Mouse (Mus musculus) cerebellum, adult 2 months (tissue): ENCODE data around the gene Arl15.

Source experiments
- CTCF ChIP-seq: fragments of 200-500 bp; IDR thresholded peaks from 2 replicates; pipeline ENCODE4 v1.5.1; 2011; ENCODE audit warnings: low read depth, mild to moderate bottlenecking, control low read depth, low read length, moderate library complexity, borderline replicate concordance; ENCODE audit not compliant: insufficient read depth
- POLR2A ChIP-seq: fragments of 200-500 bp; IDR thresholded peaks from 2 replicates; pipeline ENCODE4 v1.6.1; 2011; ENCODE audit warnings: low read length, control low read depth, borderline replicate concordance; ENCODE audit not compliant: insufficient read depth

DNA sequence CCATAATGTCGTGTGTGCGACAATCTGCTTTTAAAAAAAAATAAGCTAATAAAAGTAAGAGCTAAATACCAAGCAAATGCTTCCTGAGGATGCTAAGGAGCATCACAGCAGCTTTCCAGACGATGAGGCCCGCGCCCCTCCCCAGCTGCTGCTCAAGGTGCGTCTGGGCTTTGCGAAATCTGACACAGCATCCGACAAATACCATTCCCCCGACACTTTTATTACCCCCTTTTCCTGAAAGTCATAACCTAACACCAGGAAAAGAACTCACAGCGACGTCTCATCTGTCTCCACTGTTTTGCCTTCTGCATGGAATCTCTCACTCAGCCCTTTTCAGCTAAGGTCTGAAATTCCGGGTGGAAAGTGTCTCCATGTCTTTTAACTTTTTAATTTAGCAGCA is 330.7 kb downstream of the Arl15 start:
- TF ChIP-seq POLR2A, result no peak
- TF ChIP-seq CTCF, result no peak
